Mouse (Mus musculus) heart, adult 2 months (tissue): ENCODE data around the gene Trmt6.

ENCODE experiments used
- CTCF ChIP-seq: fragments of 200-600 bp; IDR thresholded peaks from 2 replicates; pipeline ENCODE4 v1.8.1; 2022; ENCODE audit warnings: antibody characterized with exemption, mild to moderate bottlenecking, moderate library complexity
- POLR2A ChIP-seq: fragments of 200-500 bp; IDR thresholded peaks from 2 replicates; pipeline ENCODE4 v1.6.1; 2011; ENCODE audit warnings: mild to moderate bottlenecking, low read depth, low read length, control low read depth; ENCODE audit not compliant: insufficient read depth

DNA sequence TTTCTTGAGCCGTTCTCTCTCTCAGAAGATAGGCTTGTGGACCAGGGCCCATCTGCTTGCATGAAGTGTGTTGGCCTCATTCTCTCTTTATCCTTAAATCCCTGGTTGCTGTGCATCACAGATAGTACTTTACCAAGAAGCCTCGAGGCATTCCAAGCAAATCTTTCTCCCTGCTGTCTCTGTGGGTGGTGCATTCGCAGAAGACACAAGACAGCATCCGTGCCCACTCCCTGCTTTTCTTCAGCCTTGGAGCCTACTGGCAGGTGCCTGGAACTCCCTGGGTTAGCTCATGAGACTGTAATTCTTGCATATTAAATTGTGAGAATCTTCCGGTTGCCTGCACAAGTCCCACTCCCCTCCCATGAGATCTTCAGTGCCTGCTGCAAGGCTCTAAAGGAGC, 57.9 kb downstream of the Trmt6 start:
- TF ChIP-seq CTCF (no peak), POLR2A (no peak)
